Mouse (Mus musculus) retina, embryonic 14.5 days (tissue): ENCODE measurements at regions not wholly inside any gene's neighbourhood (a gene's known extent, or its start where the extent isn't known, plus 50 kb on each side); places are given as distances from the start of the nearest gene placed in this dataset.
"Not testable (repeated sequence)": the region's sequence is repeated elsewhere in the genome, so short reads cannot be mapped to it uniquely, and the experiment has no call there.

Source experiments
- DNase-seq: peaks from one replicate; pipeline ENCODE4 v3.0.0-alpha.2; 2015; ENCODE audit warnings: low spot score

- not testable (repeated sequence) for DNase-seq
These were observed 172.5 kb upstream of the Zfp808 start for GRCm38 (mm10) chr13:61957197-61957596.

- DNase-seq = not testable (repeated sequence)
These were observed 150.8 kb upstream of the Zfp808 start for GRCm38 (mm10) chr13:61978856-61979255.

GRCm38 (mm10) chr13:61996519-61996918, 133.2 kb upstream of the Zfp808 start:
- DNase-seq = peak; percentile 1

DNA sequence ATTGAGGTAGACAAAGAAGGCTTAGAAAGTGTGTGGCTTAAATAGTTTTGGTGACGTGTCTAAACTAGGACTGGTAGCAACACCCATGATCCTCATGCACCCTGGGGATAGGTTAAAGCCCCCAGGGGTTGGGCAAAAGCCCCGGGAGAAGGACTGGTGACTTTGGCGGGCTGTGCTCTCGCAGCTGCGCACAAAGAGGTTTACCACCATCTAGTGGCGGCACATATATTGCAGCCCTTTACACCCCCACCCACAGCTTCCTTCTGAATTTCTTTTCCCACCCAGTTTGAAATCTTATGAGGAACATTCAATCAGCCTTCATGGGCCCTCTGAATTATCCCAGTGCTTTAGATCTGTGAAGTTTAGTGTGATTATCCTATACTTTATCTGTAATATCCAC, 130.9 kb upstream of the Zfp808 start:
- peak; percentile 11 for DNase-seq

DNA sequence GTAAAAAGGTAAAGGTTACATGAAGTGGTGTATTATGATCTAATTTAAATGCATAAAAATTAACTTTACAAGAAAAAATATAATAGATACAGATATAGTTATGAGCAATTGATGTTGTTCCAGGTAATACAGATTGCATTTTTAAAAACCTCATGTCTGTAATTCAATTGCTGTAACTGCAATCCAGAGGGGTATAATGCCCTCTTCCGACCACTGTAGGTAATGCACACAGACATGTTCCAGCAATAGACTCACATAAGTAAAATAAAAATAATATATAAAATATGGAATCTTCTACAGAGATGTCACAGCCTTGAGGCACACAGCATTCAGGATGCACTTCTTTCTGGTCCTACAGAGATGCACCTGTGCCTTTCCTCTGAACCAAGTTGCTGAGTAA, 122.4 kb upstream of the Zfp808 start:
- not testable (repeated sequence) for DNase-seq

DNA sequence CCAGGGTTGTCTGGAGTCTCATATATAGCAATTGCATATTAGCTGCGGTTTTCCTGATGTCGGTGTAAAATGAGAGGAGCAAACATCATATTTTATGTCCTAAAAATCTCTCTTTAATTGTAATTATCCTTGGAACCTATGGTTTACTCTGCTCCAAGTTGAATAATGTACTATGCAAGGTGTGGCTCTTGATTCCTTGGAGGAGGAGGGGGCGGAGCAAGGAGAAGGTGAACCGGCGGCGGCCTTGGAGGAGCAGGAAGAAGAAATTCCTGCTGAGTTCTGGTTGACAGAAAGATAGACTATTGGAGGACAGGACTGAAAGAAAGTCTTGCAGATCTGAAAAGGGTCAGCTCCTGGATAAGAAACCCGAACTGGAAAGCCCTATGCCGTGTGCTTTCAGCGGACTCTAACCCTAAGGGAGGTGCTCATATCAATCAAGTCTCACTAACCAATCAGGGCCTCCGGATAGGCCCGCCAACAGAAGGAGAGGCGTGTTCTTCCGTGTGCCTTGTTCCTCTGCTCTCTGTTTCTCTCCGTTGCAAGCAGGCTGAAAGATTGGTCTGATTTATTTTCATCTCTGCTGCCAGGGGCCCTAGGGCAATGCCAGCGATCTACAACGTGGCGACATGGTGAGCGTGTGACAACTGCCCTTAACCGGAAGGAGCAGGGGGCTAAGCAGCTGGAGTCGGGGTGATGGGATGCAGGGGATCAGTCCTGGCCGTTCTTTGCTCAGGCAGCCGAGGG, 114.1 kb upstream of the Zfp808 start:
- peak; percentile 71 for DNase-seq

DNA sequence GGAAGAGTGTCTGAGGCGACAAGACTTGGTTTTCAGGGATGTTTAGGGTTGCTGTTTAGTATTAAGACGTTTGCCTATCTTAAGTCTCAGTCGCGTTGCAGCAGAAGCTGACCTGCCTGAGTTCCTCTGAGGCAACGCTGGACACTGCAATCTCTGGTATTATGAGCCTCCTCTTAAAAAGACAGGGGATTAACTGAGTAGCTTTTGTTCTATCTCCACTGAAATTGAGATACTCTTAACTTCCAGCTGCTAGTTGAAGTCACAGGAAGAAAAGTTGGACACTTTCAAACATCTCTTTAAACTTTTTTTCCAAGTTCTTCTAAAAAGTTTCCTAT, 113.6 kb upstream of the Zfp808 start:
- not testable (repeated sequence) for DNase-seq

DNA sequence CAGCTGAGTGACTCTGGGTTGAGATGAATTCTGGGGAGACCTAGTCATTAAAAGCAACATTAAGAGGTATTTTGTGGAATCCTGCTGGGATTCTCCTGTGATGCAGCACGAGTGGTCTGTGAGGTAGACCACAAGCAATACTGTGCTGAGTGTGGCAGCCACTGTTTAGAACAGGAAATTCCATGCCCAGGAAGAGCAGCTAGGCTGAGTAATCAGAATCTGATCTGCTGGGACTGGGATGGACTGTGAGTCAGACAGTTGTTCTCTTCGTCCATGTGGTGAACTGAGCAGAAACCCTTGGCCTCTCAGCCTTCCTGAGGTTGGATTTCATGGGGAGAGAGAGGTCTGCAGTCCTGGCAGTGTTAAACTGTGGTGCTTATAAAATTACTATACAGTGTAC, 92.0 kb upstream of the Zfp808 start:
- not testable (repeated sequence) for DNase-seq

DNA sequence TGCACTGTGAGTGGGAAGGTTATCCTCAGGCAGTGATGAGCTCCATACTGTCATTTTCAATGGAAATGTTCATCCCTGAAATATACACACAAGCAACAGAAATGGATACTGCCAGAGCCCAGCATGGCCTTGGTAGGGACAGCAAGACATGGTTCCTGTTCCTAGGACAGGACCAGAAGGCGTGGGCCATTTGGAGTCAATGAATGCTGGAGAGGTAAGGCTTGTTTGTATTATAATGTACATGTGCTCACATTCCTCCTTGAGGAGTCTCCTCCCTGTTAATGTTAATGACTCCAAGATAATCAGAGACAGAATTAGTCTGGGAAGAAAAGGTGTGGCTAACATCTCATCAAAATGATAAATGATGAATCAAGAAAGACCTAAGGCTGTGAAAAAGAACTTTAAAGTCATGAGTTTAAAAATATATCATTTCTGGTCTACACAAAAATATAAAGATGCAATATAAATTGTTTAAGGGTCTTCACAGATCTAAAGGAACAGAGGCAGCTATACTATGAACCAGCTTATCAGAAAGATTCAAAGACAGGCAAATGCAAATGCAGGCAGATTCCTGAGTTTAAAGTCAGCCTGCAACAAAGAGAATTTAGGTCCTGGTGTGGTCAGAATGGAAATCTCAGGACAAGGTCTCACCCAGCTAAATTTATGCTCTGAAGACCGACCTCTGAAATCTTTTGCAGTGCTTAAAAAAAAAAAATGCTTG, 51.6 kb upstream of the Zfp808 start:
- not testable (repeated sequence) for DNase-seq

DNA sequence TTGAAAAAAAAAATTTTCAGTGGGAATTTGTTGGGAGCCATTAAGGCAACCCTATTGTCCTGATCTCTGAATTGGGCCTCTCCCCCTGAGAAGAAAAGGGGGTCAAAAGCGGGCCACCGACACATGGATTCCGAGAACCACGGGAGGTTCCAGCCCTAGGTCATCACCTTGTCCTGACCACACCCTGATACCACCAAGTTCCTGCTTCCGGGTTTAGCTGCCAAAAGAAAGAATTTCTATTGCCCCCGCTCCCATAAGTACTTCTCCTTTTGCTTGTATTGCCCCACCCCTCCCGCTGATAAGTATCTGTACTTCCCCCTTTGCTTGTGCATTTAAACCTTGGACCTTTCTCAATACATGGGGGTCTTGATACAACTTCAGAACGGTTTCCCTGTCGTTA, 50.8 kb upstream of the Zfp808 start:
- DNase-seq = not testable (repeated sequence)
